ENCODE assay signal across 8 mouse cellular contexts in genomic region chr1:52816910-52817812, GRCm38 (mm10). TPM values are rescaled to one million over a fixed set of nuclear protein-coding genes. Genes with fewer than 3 reads are reported as not detected.
DNase-seq lines count a peak whose midpoint lies in the region; ATAC-seq and TF ChIP-seq lines count a peak whose summit lies in the region.

Gene Inpp1, minus strand, starts transcription at chr1:52817688.

- ATAC-seq in forebrain, embryonic 11.5 days (replicated peaks; ENCODE audit: low FRiP score): peak; percentile 85
- ATAC-seq in heart, embryonic 15.5 days (replicated peaks; ENCODE audit: insufficient number of reproducible peaks, insufficient read depth, low FRiP score, low read depth): peak; percentile 87
- peak; percentile 81 for ATAC-seq in liver, embryonic 16.5 days (ENCODE audit: low read depth)
- peak; percentile 90 for ATAC-seq in neural tube, embryonic 12.5 days (ENCODE audit: low FRiP score, low read depth)
- peak; percentile 93 for ATAC-seq in stomach, postnatal 0 days (ENCODE audit: low FRiP score, low TSS enrichment)

- peak within 1 kb of the TSS; percentile 83 for H3K4me3 ChIP-seq in E14TG2a.4 (replicated peaks; ENCODE audit: low read length)
- peak within 1 kb of the TSS; percentile 56 for H3K4me3 ChIP-seq in forebrain, embryonic 11.5 days (ENCODE audit: low read depth, low read length)
- peak within 1 kb of the TSS; percentile 82 for H3K4me3 ChIP-seq in heart, embryonic 15.5 days
- H3K4me3 ChIP-seq in liver, embryonic 16.5 days (ENCODE audit: low read depth, low read length): peak within 1 kb of the TSS; percentile 70
- peak within 1 kb of the TSS; percentile 75 for H3K4me3 ChIP-seq in neural tube, embryonic 12.5 days
- peak within 1 kb of the TSS; percentile 74 for H3K4me3 ChIP-seq in stomach, postnatal 0 days (ENCODE audit: low read depth, low read length)

- no peaks in the 10 kb centered on the region for H3K9me3 ChIP-seq in E14TG2a.4 (ENCODE audit: low read length)
- no peaks in the 10 kb centered on the region for H3K9me3 ChIP-seq in forebrain, embryonic 11.5 days (ENCODE audit: control insufficient read depth, low read length)
- no peaks in the 10 kb centered on the region for H3K9me3 ChIP-seq in heart, embryonic 15.5 days (replicated peaks)
- no peaks in the 10 kb centered on the region for H3K9me3 ChIP-seq in liver, embryonic 16.5 days (replicated peaks; ENCODE audit: control insufficient read depth, low read length)
- H3K9me3 ChIP-seq in neural tube, embryonic 12.5 days: no peaks in the 10 kb centered on the region
- H3K9me3 ChIP-seq in stomach, postnatal 0 days (ENCODE audit: control insufficient read depth, low read length): no peaks in the 10 kb centered on the region

- H3K36me3 ChIP-seq in E14TG2a.4 (ENCODE audit: insufficient read depth, low read length): no peaks in the 10 kb centered on the region
- no peaks in the 10 kb centered on the region for H3K36me3 ChIP-seq in forebrain, embryonic 11.5 days (ENCODE audit: control insufficient read depth, insufficient read depth, low read length)
- H3K36me3 ChIP-seq in heart, embryonic 15.5 days: no peaks in the 10 kb centered on the region
- H3K36me3 ChIP-seq in liver, embryonic 16.5 days (ENCODE audit: control insufficient read depth, insufficient read depth): no peaks in the 10 kb centered on the region
- H3K36me3 ChIP-seq in neural tube, embryonic 12.5 days: no peaks in the 10 kb centered on the region
- H3K36me3 ChIP-seq in stomach, postnatal 0 days (ENCODE audit: control insufficient read depth, insufficient read depth, low read length): no peaks in the 10 kb centered on the region

- TF ChIP-seq CTCF in E14TG2a.4 (conservative IDR thresholded peaks at IDR 0.05; ENCODE audit: low read length): no peak
- peak; percentile 77 for TF ChIP-seq CTCF in stomach, postnatal 0 days (IDR thresholded peaks at IDR 0.05; ENCODE audit: low read depth)

- DNase-seq in c-Kit-positive CD71-positive TER-119-negative erythroid progenitor cells, embryonic 14.5 days (ENCODE audit: low read depth): peak; percentile 42
- peak; percentile 79 for DNase-seq in forebrain, embryonic 11.5 days (ENCODE audit: low spot score)
- peak; percentile 87 to 93 for DNase-seq in kidney, postnatal 25 days
- DNase-seq in stomach, postnatal 0 days (ENCODE audit: low spot score): peak; percentile 86

- under 1% methylated on average over 57 of the region's 59 CpGs for WGBS in forebrain, embryonic 11.5 days
- under 1% methylated on average over 58 of the region's 59 CpGs for WGBS in heart, embryonic 15.5 days
- WGBS in liver, embryonic 16.5 days (ENCODE audit: insufficient replicate concordance): under 1% methylated on average over 59 of the region's 59 CpGs
- WGBS in neural tube, embryonic 12.5 days: under 1% methylated on average over 59 of the region's 59 CpGs
- under 1% methylated on average over 57 of the region's 59 CpGs for WGBS in stomach, postnatal 0 days

- peak within 1 kb of the TSS; percentile 18; the same call in 1 of the 2 replicates for H3K27ac ChIP-seq in forebrain, embryonic 11.5 days (ENCODE audit: low read depth, low read length)
- peak within 1 kb of the TSS; percentile 86 for H3K27ac ChIP-seq in heart, embryonic 15.5 days
- peak within 1 kb of the TSS; percentile 72 for H3K27ac ChIP-seq in liver, embryonic 16.5 days (ENCODE audit: low read length)
- 0 out of 2 replicates have a peak within 1 kb of the TSS, but pooled peaks have one; percentile 10 for H3K27ac ChIP-seq in neural tube, embryonic 12.5 days
- H3K27ac ChIP-seq in stomach, postnatal 0 days (replicated peaks): peak within 1 kb of the TSS; percentile 78

- peak within 1 kb of the TSS; percentile 92 for H3K4me2 ChIP-seq in forebrain, embryonic 11.5 days (ENCODE audit: low read depth, low read length, severe bottlenecking)
- peak within 1 kb of the TSS; percentile 90 for H3K4me2 ChIP-seq in heart, embryonic 15.5 days
- H3K4me2 ChIP-seq in liver, embryonic 16.5 days (ENCODE audit: low read depth, low read length): peak within 1 kb of the TSS; percentile 72
- H3K4me2 ChIP-seq in neural tube, embryonic 12.5 days (replicated peaks): peak within 1 kb of the TSS; percentile 89
- peak within 1 kb of the TSS; percentile 93 for H3K4me2 ChIP-seq in stomach, postnatal 0 days (replicated peaks; ENCODE audit: low read depth)

- TF ChIP-seq EP300 in stomach, postnatal 0 days (optimal IDR thresholded peaks at IDR 0.05): no peak

- H3K9ac ChIP-seq in forebrain, embryonic 11.5 days (ENCODE audit: low read length): peak within 1 kb of the TSS; percentile 81
- H3K9ac ChIP-seq in heart, embryonic 15.5 days: peak within 1 kb of the TSS; percentile 81
- H3K9ac ChIP-seq in liver, embryonic 16.5 days (ENCODE audit: low read depth, low read length): peak within 1 kb of the TSS; percentile 65
- peak within 1 kb of the TSS; percentile 83 for H3K9ac ChIP-seq in neural tube, embryonic 12.5 days
- peak within 1 kb of the TSS; percentile 83 for H3K9ac ChIP-seq in stomach, postnatal 0 days (ENCODE audit: low read length)

- peaks cover 10% of the 10 kb centered on the region for H3K4me1 ChIP-seq in E14TG2a.4 (replicated peaks; ENCODE audit: low read depth, low read length)
- no peaks in the 10 kb centered on the region; the same call in 1 of the 2 replicates for H3K4me1 ChIP-seq in forebrain, embryonic 11.5 days (replicated peaks; ENCODE audit: control insufficient read depth, insufficient read depth, low read length)
- peaks cover 12% of the 10 kb centered on the region for H3K4me1 ChIP-seq in heart, embryonic 15.5 days (replicated peaks)
- H3K4me1 ChIP-seq in liver, embryonic 16.5 days (ENCODE audit: control insufficient read depth, low read depth, low read length): no peaks in the 10 kb centered on the region; the same call in 1 of the 2 replicates
- H3K4me1 ChIP-seq in neural tube, embryonic 12.5 days: no peaks in the 10 kb centered on the region
- peaks cover 3% of the 10 kb centered on the region; the same call in 1 of the 2 replicates for H3K4me1 ChIP-seq in stomach, postnatal 0 days (replicated peaks; ENCODE audit: control insufficient read depth, insufficient read depth)

- H3K27me3 ChIP-seq in E14TG2a.4 (ENCODE audit: insufficient read depth, low read length): peaks cover 33% of the 10 kb centered on the region
- no peaks in the 10 kb centered on the region for H3K27me3 ChIP-seq in forebrain, embryonic 11.5 days (ENCODE audit: control insufficient read depth, insufficient read depth, low read length)
- no peaks in the 10 kb centered on the region for H3K27me3 ChIP-seq in heart, embryonic 15.5 days
- H3K27me3 ChIP-seq in liver, embryonic 16.5 days (ENCODE audit: control insufficient read depth, insufficient read depth, low read depth, low read length): no peaks in the 10 kb centered on the region
- H3K27me3 ChIP-seq in neural tube, embryonic 12.5 days (replicated peaks): no peaks in the 10 kb centered on the region
- no peaks in the 10 kb centered on the region for H3K27me3 ChIP-seq in stomach, postnatal 0 days (ENCODE audit: control insufficient read depth, insufficient read depth, low read length)

RNA-seq across cellular contexts. Expression of gene Inpp1, which starts in this region (rescaled TPM):
- polyA plus RNA-seq in forebrain, embryonic 11.5 days (2014; fragmentation: Nextera tagmentation; extraction: Ambion mirVana): 10.4 and 13.8 TPM in 2 replicates
- polyA plus RNA-seq in heart, embryonic 15.5 days (2015; fragmentation: Nextera tagmentation; extraction: Ambion mirVana): 15.4 and 20.7 TPM in 2 replicates
- 5.3 and 5.6 TPM in 2 replicates for polyA plus RNA-seq in liver, embryonic 16.5 days (2015; fragmentation: Nextera tagmentation; extraction: Ambion mirVana)
- 20.4 and 21.2 TPM in 2 replicates for polyA plus RNA-seq in neural tube, embryonic 12.5 days (2016; fragmentation: Nextera tagmentation; extraction: Ambion mirVana)
- polyA plus RNA-seq in stomach, postnatal 0 days (2015; fragmentation: Nextera tagmentation; extraction: Ambion mirVana): 6.1 and 8.1 TPM in 2 replicates

Comparison
In these comparisons a context has a peak if more than half of its experiments do, and no peak if none do; other contexts are left out.
1. Peak in every context shown above with its lines: DNase-seq, ATAC-seq, H3K4me3 ChIP-seq and H3K27ac ChIP-seq.
2. H3K27ac ChIP-seq: peak in every context shown above with its lines; median percentile 86 in heart, embryonic 15.5 days; 78 in stomach, postnatal 0 days; 72 in liver, embryonic 16.5 days; 18 in forebrain, embryonic 11.5 days; 10 in neural tube, embryonic 12.5 days.